Mouse (Mus musculus): Measurements from ENCODE around the gene Eif2d.
"Not testable (repeated sequence)": the region's sequence is repeated elsewhere in the genome, so short reads cannot be mapped to it uniquely, and the experiment has no call there.

Eif2d gene

GRCm38 (mm10) chr1:131139102-131140095, 13.6 kb upstream of the Eif2d start:
- in situ Hi-C loops (cut with MboI; ENCODE audit: low sequenced_read_pairs), result no loop called here

GRCm38 (mm10) chr1:131141449-131141848, 11.5 kb upstream of the Eif2d start:
- in situ Hi-C loops (cut with MboI; ENCODE audit: low sequenced_read_pairs), result no loop called here

GRCm38 (mm10) chr1:131142472-131142871, 10.5 kb upstream of the Eif2d start:
- in situ Hi-C loops (cut with MboI; ENCODE audit: low sequenced_read_pairs), result no loop called here

GRCm38 (mm10) chr1:131145222-131145621, 7.8 kb upstream of the Eif2d start:
- in situ Hi-C loops (cut with MboI; ENCODE audit: low sequenced_read_pairs), result not testable (repeated sequence)

DNA sequence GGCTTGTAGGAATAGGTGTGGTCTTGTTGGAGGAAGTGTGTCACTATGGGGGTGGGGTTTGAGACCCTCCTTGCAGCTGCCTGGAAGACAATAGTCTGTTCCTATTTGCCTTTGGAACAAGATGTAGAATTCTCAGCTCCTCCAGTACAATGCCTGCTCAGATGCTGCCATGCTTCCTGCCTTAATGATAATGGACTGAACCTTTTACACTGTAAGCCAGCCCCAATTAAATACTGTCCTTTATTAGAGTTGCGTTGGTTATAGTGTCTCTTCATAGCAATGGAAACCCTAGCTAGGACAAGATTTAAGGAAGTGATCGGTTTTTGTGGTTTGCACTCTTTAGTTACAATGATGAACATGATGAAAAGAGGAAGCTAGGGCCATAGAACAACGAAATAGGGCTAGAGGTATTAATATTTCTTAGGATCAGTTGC, 6.8 kb upstream of the Eif2d start:
- in situ Hi-C loops (cut with MboI; ENCODE audit: low sequenced_read_pairs), result no loop called here

DNA sequence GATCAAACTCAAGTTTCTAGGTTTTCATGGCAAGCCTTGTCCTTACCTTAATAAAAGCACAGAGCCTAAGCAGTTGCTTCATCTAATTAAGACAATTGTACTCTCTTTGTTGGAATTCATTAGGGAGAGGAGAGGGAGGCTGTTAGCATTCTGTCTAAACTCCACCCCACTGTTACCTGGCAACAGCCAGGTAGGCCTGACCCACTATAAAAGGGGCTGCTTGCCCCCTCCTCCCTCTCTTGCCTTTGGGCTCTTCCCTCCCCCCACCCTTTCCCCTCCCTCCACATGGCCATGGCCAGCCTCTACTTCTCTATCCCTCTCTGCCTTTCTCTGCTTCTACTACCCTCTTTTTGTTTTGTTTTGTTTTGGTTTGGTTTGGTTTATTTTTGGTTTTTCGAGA, 3.5 kb upstream of the Eif2d start:
- in situ Hi-C loops (cut with MboI; ENCODE audit: low sequenced_read_pairs), result no loop called here

- in situ Hi-C loops (cut with MboI; ENCODE audit: low sequenced_read_pairs), result no loop called here
These were observed 2.5 kb downstream of the Eif2d start for GRCm38 (mm10) chr1:131155456-131155855.

DNA sequence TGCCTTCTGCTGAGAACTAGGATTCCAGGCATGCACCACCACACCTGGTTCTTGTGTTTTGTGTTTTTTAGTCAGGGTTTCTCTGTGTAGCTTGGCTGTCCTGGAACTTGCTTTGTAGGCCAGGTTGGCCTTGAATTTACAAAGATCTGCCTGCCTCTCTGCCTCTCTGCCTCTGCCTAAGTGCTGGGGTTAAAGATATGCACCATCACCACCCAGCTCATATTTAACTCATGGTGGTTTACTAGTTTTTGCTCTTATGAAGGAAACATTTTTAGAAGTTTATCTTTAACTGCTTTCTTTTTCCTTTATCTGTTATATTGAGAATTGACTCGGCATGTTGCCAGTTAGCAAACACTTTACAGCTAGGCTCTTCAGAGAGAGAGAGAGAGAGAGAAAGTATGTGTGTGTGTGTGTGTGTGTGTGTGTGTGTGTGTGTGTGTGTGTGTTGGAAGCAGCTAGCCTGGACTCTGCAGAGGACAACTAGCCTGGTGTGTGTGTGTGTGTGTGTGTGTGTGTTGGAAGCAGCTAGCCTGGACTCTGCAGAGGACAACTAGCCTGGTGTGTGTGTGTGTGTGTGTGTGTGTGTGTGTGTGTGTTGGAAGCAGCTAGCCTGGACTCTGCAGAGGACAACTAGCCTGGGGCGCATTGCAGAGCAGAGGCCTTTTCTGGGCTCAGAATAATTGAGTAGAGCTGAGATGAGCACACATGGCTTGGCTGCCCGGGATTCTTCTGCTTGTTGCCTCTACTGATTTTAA, 6.8 kb downstream of the Eif2d start:
- in situ Hi-C loops (cut with MboI; ENCODE audit: low sequenced_read_pairs), result not testable (repeated sequence)

DNA sequence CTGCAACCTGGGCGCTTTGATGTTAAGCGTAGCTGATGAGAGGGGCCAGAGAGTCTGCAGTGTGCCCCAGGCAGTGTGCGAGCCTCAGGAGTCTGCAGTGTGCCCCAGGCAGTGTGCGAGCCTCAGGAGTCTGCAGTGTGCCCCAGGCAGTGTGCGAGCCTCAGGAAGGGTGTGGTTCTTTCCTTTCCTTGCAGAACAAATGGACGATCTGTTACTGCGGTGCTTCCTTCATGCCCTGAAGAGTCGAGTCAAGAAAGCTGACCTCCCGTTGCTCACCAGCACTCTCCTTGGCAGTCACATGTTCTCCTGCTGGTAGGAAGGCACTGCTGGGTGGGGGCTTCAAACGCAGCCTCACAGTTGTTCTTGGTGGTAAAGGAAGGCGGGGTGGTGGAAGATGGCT, 8.1 kb downstream of the Eif2d start:
- in situ Hi-C loops (cut with MboI; ENCODE audit: low sequenced_read_pairs), result no loop called here

- in situ Hi-C loops (cut with MboI; ENCODE audit: low sequenced_read_pairs), result no loop called here
These were observed 11.4 kb downstream of the Eif2d start for GRCm38 (mm10) chr1:131164427-131164826.

DNA sequence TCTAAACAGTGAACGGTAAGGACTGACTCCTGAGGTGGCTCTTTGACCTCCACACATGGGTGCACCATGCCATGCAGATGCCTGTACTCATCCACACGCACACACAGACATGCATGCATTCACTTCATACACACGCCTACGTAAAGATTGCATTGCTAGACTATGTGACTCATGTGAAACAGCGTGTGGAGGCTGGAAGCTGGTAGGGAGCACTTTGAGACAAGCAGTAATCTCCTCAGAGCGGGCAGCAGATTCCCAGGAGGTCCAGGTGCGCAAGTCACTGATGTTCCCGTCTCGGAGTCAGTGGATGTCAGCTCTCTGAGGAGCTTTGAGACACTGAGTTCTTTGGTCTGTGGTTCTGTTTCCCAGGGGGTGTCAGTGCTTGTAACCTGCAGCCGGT, 14.6 kb downstream of the Eif2d start:
- in situ Hi-C loops (cut with MboI; ENCODE audit: low sequenced_read_pairs), result no loop called here

DNA sequence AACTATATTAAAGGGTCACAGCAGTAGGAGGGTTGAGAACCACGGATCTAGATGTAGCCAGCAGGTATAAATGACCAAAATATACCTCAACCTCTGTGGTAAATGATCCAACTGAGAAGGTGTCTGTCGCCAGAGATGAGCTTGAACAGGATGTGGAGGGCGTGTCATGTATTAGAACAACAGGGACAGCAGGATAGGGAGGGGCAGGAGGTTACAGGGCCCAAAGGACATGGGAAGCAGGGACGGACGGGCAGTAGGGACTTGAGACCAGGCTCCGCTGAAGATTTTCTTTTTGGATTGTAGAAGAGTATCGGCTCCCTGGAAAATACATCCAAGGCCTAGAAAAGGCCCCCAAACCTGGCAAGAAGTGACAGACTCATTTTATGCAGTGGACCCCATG, 20.0 kb downstream of the Eif2d start:
- in situ Hi-C loops (cut with MboI; ENCODE audit: low sequenced_read_pairs), result no loop called here

GRCm38 (mm10) chr1:131173809-131174208, 20.8 kb downstream of the Eif2d start:
- in situ Hi-C loops (cut with MboI; ENCODE audit: low sequenced_read_pairs), result no loop called here

DNA sequence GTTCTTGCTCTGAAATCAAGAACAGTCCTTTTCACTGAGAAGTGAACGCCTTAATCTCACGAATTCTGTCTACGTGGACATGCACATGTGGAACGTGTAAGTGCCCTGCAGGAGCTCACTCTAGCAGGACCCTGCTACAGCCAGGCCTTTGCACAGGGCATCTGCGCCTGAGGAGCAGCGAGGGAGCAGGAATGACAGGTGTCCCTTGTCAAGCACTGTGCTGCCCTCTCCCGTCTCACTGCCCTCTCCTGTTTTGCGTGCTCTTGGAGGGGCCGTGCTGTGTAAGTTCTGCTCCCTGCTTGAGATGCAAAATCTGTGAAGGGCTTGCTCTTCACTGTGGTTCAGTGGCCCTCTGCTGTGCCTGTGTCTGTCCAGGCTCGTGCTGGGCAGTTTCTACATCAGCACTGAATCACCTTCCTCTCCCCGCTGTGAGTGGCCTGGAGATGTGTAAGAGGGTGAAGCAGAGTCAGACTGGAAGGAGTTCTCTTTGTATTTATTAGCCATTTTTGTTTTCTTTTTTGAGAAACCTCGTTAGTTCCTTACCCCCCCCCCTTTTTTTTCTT, 21.4 kb downstream of the Eif2d start:
- in situ Hi-C loops (cut with MboI; ENCODE audit: low sequenced_read_pairs), result no loop called here

GRCm38 (mm10) chr1:131175189-131175588, 22.2 kb downstream of the Eif2d start:
- in situ Hi-C loops (cut with MboI; ENCODE audit: low sequenced_read_pairs), result no loop called here

- in situ Hi-C loops (cut with MboI; ENCODE audit: low sequenced_read_pairs), result no loop called here
These were observed 22.8 kb downstream of the Eif2d start for GRCm38 (mm10) chr1:131175819-131176218.

GRCm38 (mm10) chr1:131177249-131177648, 24.3 kb downstream of the Eif2d start:
- in situ Hi-C loops (cut with MboI; ENCODE audit: low sequenced_read_pairs), result no loop called here

DNA sequence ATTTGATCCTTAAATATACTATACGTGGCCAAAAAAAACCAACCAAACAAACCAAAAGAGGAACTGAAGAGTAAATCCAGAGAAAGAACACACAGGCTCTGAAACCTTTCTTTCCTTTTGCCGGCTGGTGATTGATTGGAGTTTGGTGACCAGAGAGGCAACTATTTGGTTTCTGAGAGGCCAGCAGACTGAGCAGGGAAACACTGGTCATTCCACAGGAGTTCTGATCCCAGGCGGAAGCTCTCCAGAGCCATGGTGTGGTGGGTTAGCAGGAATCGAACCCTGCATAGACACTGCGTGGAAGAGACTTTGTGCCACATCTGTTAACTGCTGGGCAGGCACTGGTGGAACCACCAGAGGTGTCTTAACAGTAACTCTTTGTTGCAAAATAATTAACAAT, 25.1 kb downstream of the Eif2d start:
- in situ Hi-C loops (cut with MboI; ENCODE audit: low sequenced_read_pairs), result no loop called here

GRCm38 (mm10) chr1:131180386-131180785, 27.4 kb downstream of the Eif2d start:
- in situ Hi-C loops (cut with MboI; ENCODE audit: low sequenced_read_pairs), result loop anchor here (5.0 kb wide), 1 partner anchor 77 kb away; no protein-coding TSS in a partner anchor

- in situ Hi-C loops (cut with MboI; ENCODE audit: low sequenced_read_pairs), result loop anchor here (5.0 kb wide), 1 partner anchor 75 kb away; no protein-coding TSS in a partner anchor
These were observed 28.9 kb downstream of the Eif2d start for GRCm38 (mm10) chr1:131181642-131182527.

Data from CH12F3 (cell line).